Mouse (Mus musculus) CH12.LX (cell line): ENCODE measurements around the gene Adgrg1.

Experiments used
- CTCF ChIP-seq, 2 experiments: IDR thresholded peaks in 1 of 2; conservative IDR thresholded peaks in 1 of 2; 2 replicates each; pipeline ENCODE4 v1.5.1; 2011 to 2012; ENCODE audit warnings: low read depth in 2 of 2, low read length in 2 of 2, improper control_type of control experiment in 1 of 2, inconsistent platforms in 1 of 2, mild to moderate bottlenecking in 1 of 2, moderate library complexity in 1 of 2
- EP300 ChIP-seq: IDR thresholded peaks from 2 replicates; pipeline ENCODE4 v1.6.1; 2011; ENCODE audit warnings: low read length, improper control_type of control experiment
- ETS1 ChIP-seq: conservative IDR thresholded peaks from 2 replicates; pipeline ENCODE4 v1.6.1; 2012; ENCODE audit warnings: low read depth, mild to moderate bottlenecking, inconsistent platforms, low read length, improper control_type of control experiment, moderate library complexity
- HCFC1 ChIP-seq: IDR thresholded peaks from 2 replicates; pipeline ENCODE4 v1.6.1; 2012; ENCODE audit warnings: low read depth, mild to moderate bottlenecking, inconsistent platforms, low read length, improper control_type of control experiment
- MEF2A ChIP-seq: IDR thresholded peaks from 2 replicates; pipeline ENCODE4 v1.6.1; 2014; ENCODE audit warnings: low read depth, mild to moderate bottlenecking, inconsistent platforms, low read length, improper control_type of control experiment, borderline replicate concordance
- MYC ChIP-seq: IDR thresholded peaks from 2 replicates; pipeline ENCODE4 v1.6.1; 2011; ENCODE audit warnings: low read depth, mild to moderate bottlenecking, improper control_type of control experiment, low read length
- NRF1 ChIP-seq: IDR thresholded peaks from 2 replicates; pipeline ENCODE4 v1.6.1; 2014; ENCODE audit warnings: low read depth, mild to moderate bottlenecking, inconsistent platforms, low read length, improper control_type of control experiment, moderate library complexity
- POLR2A ChIP-seq: IDR thresholded peaks from 2 replicates; pipeline ENCODE4 v1.6.1; 2011; ENCODE audit warnings: low read depth, mild to moderate bottlenecking, improper control_type of control experiment, low read length
- SMC3 ChIP-seq: IDR thresholded peaks from 2 replicates; pipeline ENCODE4 v1.6.1; 2011; ENCODE audit warnings: low read depth, low read length, improper control_type of control experiment
- USF1 ChIP-seq: IDR thresholded peaks from 2 replicates; pipeline ENCODE4 v1.6.1; 2014; ENCODE audit warnings: low read depth, mild to moderate bottlenecking, inconsistent platforms, low read length, improper control_type of control experiment
- ZC3H11A ChIP-seq: IDR thresholded peaks from 2 replicates; pipeline ENCODE4 v1.6.1; 2012; ENCODE audit warnings: low read depth, mild to moderate bottlenecking, inconsistent platforms, low read length, improper control_type of control experiment
- ZKSCAN1 ChIP-seq: IDR thresholded peaks from 2 replicates; pipeline ENCODE4 v1.6.1; 2012; ENCODE audit warnings: low read depth, inconsistent platforms, low read length, improper control_type of control experiment, borderline replicate concordance

- TF ChIP-seq HCFC1 (no peak), POLR2A (no peak), EP300 (no peak), CTCF (conservative IDR thresholded peaks at IDR 0.05 in 1 of 2, IDR thresholded peaks at IDR 0.05 in 1 of 2; ENCODE audit: low read depth in 2 of 2, low read length in 2 of 2) (no peak), ETS1 (no peak), ZC3H11A (no peak), USF1 (no peak), MYC (no peak), NRF1 (no peak), ZKSCAN1 (no peak), SMC3 (no peak), MEF2A (no peak)
Observed at GRCm38 (mm10) chr8:95037106-95037925, 62.8 kb downstream of the Adgrg1 start.
